10 mouse cellular contexts compared by ENCODE assay signal in the genomic region with DNA sequence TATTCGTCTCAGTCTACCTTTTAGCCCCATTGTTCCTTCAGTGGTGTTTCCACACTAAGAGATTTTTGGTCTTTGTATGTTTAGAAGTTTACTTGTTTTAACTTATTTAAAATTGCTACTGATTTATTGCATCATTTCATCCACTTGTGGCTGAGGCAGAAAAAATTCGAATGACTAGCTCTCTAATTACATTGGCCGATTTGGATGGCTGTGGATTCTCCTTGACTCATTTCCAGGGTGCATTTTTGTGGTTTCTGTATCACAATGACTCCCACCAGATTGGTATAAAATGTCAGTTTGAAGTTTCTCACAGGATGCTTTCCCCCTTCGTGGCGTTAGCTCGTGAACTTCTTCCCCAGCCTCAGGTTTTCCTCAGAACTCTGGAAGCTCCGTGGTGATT.
"Had no signal": no experiment of that assay in that cellular context is flagged by ENCODE, and none has a peak within 500 bp of the region (broad histone marks: within the 10 kb centered on the region; RNA-seq: fewer than 3 reads in every experiment).

No protein-coding gene starts in this region.

- DNase-seq: kidney, adult 2 months; kidney, postnatal 36 days; left cerebral cortex, postnatal 4 days; lung, adult 18-20 months; lung, postnatal 36 days; retina, postnatal 1 day; right cerebral cortex, postnatal 4 days; spleen, adult 18-20 months; thymus, adult 2 months; thymus, postnatal 36 days had no signal
